Mouse (Mus musculus): ENCODE data around the gene Zkscan2. TPM values are rescaled to one million over a fixed set of nuclear protein-coding genes. Genes with fewer than 3 reads are reported as not detected.

Gene Zkscan2
- total RNA-seq, 2 experiments from 2014 or later = 34.1 to 36.5 TPM

DNA sequence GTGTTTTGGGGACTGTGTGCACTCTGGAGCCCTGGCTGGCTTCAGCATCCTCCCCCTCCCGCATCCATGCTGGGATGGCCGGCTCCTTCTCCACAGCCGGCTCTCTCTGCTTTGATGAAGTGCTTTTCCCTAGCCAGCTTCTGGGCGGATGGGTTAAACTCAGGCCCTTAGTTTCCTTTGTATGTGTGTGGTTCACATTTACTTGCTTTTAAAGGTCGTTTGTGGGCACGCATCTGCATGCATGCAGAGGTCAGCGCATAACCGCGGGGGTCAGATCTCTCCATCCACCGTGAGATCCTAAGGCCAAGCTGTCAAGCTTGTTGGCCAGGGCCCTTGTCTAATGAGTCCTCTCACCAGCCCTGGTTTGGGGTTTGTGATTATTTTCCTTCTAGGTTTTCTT, 50.6 kb downstream of the Zkscan2 start:
- no peak for DNase-seq
- intact Hi-C loops (cut with DNase I) = no loop called here

DNA sequence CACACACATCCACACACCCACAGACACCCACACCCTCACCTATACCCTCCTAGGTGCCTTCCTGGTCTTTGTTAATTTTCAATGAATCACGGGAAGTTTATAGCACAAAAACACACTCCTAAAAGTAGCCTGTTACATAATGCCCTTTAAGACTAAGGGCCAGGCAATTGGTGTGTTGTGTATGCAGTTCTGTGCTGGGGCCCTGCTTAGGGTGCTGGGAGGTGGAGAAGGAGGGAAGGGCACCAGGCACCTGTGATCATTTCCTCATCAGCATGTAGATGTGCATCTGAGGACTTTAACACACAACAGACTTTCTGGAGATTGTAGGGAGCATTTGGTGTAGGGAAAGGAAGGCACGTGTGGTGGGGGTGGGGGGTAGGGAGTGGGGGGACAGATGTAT, 51.5 kb downstream of the Zkscan2 start:
- intact Hi-C loops (cut with DNase I) = no loop called here
- DNase-seq = no peak

GRCm38 (mm10) chr7:123442079-123442478, 58.2 kb downstream of the Zkscan2 start:
- DNase-seq = no peak
- intact Hi-C loops (cut with DNase I) = no loop called here

GRCm38 (mm10) chr7:123431206-123431605, 69.0 kb downstream of the Zkscan2 start:
- no peak for DNase-seq

DNA sequence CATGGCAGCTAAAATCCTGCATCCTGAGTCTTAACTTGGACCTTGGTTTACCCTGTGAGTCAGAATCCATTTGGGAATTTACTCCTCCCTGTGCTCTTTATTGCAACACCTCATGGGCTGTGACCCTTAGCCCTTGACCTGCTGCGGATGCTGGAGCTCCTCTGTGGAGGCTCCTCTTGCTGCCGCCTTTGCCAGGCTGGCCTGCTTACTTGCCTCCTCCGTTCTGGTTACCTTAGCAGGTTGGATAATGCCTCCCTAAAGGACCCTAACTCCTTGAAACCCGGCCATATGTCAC, 69.9 kb downstream of the Zkscan2 start:
- intact Hi-C loops (cut with DNase I) = no loop called here
- DNase-seq = no peak

More at GRCm38 (mm10) chr7:123431206-123431605, 69.0 kb downstream of the Zkscan2 start:
- intact Hi-C loops (cut with DNase I) = no loop called here

GRCm38 (mm10) chr7:123429624-123430410, 70.4 kb downstream of the Zkscan2 start:
- intact Hi-C loops (cut with DNase I) = no loop called here
- DNase-seq = no peak

Other genes with a start within 250 kb of the Zkscan2 start
- 10 to 100 TPM; 87.9 to 93.3 TPM for gene Lcmt1, start 130.7 kb downstream of the Zkscan2 start, total RNA-seq (2021)
- 10 to 100 TPM; 13.1 to 17.0 TPM for gene Arhgap17, start 130.5 kb downstream of the Zkscan2 start, total RNA-seq (2021)
- not detected for gene Aqp8, start 38.2 kb downstream of the Zkscan2 start, total RNA-seq (2021)